Mouse (Mus musculus) stomach, embryonic 14.5 days (tissue): ENCODE measurements around the gene Pcdh19. TPM values are rescaled to one million over a fixed set of nuclear protein-coding genes. Genes with fewer than 3 reads are reported as not detected.

Source experiments
- ATAC-seq: fragments of 200-750 bp; cut with Nextera tagmentation; 2 replicates; pipeline ENCODE4 v1.8.0; 2017; ENCODE audit warnings: low read depth, moderate TSS enrichment; ENCODE audit not compliant: insufficient number of reproducible peaks, insufficient read depth, low FRiP score
- H3K27ac ChIP-seq: fragments of 300-500 bp; sonication (generic); 2 replicates; pipeline ENCODE4 v1.5.1; 2014; ENCODE audit warnings: mild to moderate bottlenecking, low read length, moderate library complexity, mixed read lengths
- H3K27me3 ChIP-seq: fragments of 300-500 bp; sonication (generic); 2 replicates; pipeline ENCODE4 v1.6.1; 2014; ENCODE audit warnings: low read length, control low read depth, mixed read lengths; ENCODE audit not compliant: control insufficient read depth, insufficient read depth
- H3K36me3 ChIP-seq: fragments of 300-500 bp; sonication (generic); 2 replicates; pipeline ENCODE4 v1.6.1; 2014; ENCODE audit warnings: mild to moderate bottlenecking, control low read depth, low read length, moderate library complexity, mixed read lengths; ENCODE audit not compliant: control insufficient read depth, insufficient read depth
- H3K4me1 ChIP-seq: fragments of 300-500 bp; sonication (generic); 2 replicates; pipeline ENCODE4 v1.6.1; 2014; ENCODE audit warnings: low read length, control low read depth, mixed read lengths; ENCODE audit not compliant: control insufficient read depth, insufficient read depth
- H3K4me2 ChIP-seq: fragments of 300-500 bp; sonication (generic); replicated peaks from 2 replicates; pipeline ENCODE4 v1.6.1; 2014; ENCODE audit warnings: low read depth, low read length, control low read depth
- H3K4me3 ChIP-seq: fragments of 300-500 bp; sonication (generic); 2 replicates; pipeline ENCODE4 v1.5.1; 2014; ENCODE audit warnings: low read depth, low read length, control low read depth
- H3K9ac ChIP-seq: fragments of 300-500 bp; sonication (generic); replicated peaks from 2 replicates; pipeline ENCODE4 v1.6.1; 2014; ENCODE audit warnings: low read depth, mild to moderate bottlenecking, control low read depth, low read length, moderate library complexity, mixed read lengths
- H3K9me3 ChIP-seq: fragments of 300-500 bp; sonication (generic); 2 replicates; pipeline ENCODE4 v1.6.1; 2016; ENCODE audit warnings: low read depth, low read length, control low read depth; ENCODE audit not compliant: control insufficient read depth
- WGBS: fragments of 180-500 bp; shearing (Covaris S2); extraction: QIAGEN DNeasy Blood & Tissue Kit; methylation state at CpG from one replicate; pipeline ENCODE4 v1.1.7; 2014; 5-methylcytosine and 5-hydroxymethylcytosine counted together
- polyA plus RNA-seq: library from polyadenylated mRNA; unstranded; fragments of >200 nt; fragmentation: Nextera tagmentation; extraction: Ambion mirVana; gene quantifications from 2 replicates; pipeline ENCODE4 v1.2.1, GENCODE M21; 2014

Pcdh19 gene
- polyA plus RNA-seq, 1 experiment from 2014 or later: 6.9 TPM

DNA sequence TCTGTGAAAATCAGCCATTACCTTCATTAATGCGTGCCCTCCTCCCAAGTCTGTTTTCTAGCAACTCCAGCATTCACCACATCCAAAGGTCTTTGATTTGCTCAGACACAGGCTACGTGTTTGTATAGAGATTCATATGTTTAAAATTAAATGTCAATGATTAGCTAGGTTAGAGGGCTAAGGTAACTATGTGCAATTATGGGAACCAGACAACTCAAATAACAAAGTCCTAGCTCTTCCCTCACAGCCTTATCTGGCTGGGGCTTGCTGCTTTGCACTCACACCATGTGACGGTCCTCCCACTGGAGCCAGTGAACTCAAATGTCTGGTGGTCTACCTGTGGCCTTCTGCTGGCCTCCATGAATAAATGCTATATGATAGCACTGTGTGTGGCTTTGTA lies 38.4 kb downstream of the Pcdh19 start:
- H3K4me3 ChIP-seq: no peak overlapping the region
- ATAC-seq: no peak
- H3K9me3 ChIP-seq: no peaks in the 10 kb centered on the region
- no peaks in the 10 kb centered on the region for H3K4me1 ChIP-seq
- no peak overlapping the region for H3K27ac ChIP-seq
- no peaks in the 10 kb centered on the region for H3K36me3 ChIP-seq
- WGBS: 62% methylated on average over 3 of the region's 3 CpGs
- no peaks in the 10 kb centered on the region for H3K27me3 ChIP-seq
- H3K9ac ChIP-seq: no peak overlapping the region
- no peak overlapping the region for H3K4me2 ChIP-seq

DNA sequence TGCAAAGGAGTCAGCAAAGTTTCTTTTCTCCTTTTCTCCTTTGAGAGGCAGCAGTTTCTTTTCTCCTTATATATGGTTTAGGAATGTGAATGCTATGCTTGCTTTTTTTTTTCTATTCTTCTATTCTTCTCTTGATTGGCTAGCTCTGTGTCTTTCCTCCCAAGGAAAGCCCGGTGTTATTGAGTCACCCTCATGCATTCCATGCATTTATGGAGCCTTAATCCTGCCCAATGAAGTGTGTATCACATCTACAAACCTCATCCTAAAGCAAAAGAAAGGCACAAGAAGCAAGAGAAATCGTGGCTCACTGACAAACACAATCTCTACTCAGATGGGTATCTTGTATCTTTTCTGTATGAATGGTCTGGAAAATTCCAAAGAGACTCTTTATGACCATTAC lies 41.0 kb downstream of the Pcdh19 start:
- Histone ChIP-seq H3K4me1 (no peaks in the 10 kb centered on the region), H3K27ac (no peak overlapping the region), H3K4me2 (no peak overlapping the region), H3K4me3 (no peak overlapping the region), H3K9me3 (no peaks in the 10 kb centered on the region), H3K36me3 (no peaks in the 10 kb centered on the region), H3K27me3 (no peaks in the 10 kb centered on the region), H3K9ac (no peak overlapping the region)
- no peak for ATAC-seq
- WGBS: 60% methylated on average over 2 of the region's 2 CpGs

DNA sequence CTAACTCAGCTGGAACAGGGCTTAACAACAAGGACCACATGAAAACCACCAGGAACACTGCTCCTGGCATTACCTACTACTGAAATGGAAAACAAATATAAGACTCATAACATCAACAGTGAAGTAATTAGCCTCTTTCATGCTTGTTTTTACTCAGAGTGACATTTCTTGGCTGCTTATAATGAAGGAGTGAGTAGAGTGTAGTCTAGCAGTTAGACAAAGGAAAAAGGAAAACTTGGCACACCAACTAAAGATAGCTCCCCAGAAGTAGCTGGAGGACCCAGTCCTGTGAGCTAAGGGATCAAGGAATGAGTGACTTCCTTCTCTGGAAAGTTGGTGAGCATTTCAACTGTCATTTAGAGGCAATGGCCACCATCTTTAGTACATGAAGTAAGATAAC lies 49.3 kb downstream of the Pcdh19 start:
- no peak for ATAC-seq
- H3K4me2 ChIP-seq: no peak overlapping the region
- no peaks in the 10 kb centered on the region for H3K4me1 ChIP-seq
- no peak overlapping the region for H3K4me3 ChIP-seq
- no peak overlapping the region for H3K27ac ChIP-seq
- no peak overlapping the region for H3K9ac ChIP-seq
- no peaks in the 10 kb centered on the region for H3K27me3 ChIP-seq
- H3K9me3 ChIP-seq: no peaks in the 10 kb centered on the region
- H3K36me3 ChIP-seq: no peaks in the 10 kb centered on the region

DNA sequence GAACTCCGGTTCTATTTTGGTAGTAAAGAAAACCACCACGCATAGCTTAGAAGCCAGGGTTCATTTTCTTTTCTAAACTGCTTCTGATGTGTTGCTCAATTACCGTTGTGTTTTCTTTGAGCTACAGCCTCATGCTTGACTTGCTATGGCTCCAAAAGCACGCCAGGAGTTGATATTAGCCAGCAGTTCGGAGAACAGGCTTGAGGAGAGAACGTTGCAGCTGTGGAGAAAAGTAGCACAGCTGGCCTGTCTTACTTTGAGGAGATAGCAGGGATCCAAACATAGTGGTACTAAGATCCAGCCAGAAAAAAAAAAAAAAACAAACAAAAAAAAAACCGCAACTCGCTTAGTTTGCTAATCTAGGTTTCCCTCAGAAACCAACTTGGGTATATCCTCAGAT lies 59.2 kb downstream of the Pcdh19 start:
- H3K9ac ChIP-seq: no peak overlapping the region
- no peaks in the 10 kb centered on the region for H3K36me3 ChIP-seq
- no peak overlapping the region for H3K4me2 ChIP-seq
- H3K27me3 ChIP-seq: no peaks in the 10 kb centered on the region
- no peaks in the 10 kb centered on the region for H3K4me1 ChIP-seq
- no peak overlapping the region for H3K27ac ChIP-seq
- no peak overlapping the region for H3K4me3 ChIP-seq
- ATAC-seq: no peak
- 73% methylated on average over 8 of the region's 8 CpGs for WGBS
- no peaks in the 10 kb centered on the region for H3K9me3 ChIP-seq

DNA sequence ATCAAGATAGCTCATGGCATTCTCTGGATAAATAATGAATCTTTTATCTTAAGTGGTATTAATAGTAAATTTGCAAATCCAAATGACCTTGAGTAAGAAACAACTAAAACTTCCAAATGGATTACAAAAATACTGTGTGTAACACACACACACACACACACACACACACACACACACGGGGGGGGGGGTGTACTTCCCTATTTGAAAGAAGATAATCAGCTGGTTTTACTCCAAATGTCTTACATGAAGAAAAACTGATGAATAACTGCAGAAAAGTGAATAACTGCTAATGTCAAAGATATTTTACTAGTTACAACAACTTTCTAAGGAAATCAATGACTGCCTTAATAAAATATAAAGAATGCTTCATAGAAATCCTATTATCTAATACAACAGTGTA lies 70.6 kb downstream of the Pcdh19 start:
- no peak overlapping the region for H3K4me3 ChIP-seq
- no peaks in the 10 kb centered on the region for H3K27me3 ChIP-seq
- H3K9me3 ChIP-seq: no peaks in the 10 kb centered on the region
- H3K36me3 ChIP-seq: no peaks in the 10 kb centered on the region
- no peak for ATAC-seq
- no peaks in the 10 kb centered on the region for H3K4me1 ChIP-seq
- no peak overlapping the region for H3K27ac ChIP-seq
- H3K4me2 ChIP-seq: no peak overlapping the region
- H3K9ac ChIP-seq: no peak overlapping the region
- 75% methylated on average over 1 of the region's 1 CpGs for WGBS

DNA sequence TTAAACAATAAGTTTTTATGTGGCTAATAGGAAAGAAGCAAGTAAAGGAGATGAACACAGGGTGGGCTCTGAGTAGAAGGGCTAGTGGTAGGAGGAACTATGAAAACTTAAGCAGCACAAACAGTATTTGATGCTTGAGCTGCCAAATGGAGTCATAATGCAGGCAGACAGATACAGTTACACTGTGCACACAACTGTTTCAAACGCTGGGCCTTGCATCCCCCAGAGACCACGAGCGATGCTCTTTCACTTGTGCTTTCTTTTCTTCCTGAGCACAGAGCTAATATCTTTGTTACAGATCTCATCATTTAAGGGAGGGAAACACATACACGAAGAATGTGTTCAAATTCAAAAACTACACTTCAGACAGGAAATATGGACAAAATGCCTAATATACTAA lies 83.0 kb downstream of the Pcdh19 start:
- no peak overlapping the region for H3K4me2 ChIP-seq
- H3K9ac ChIP-seq: no peak overlapping the region
- H3K27me3 ChIP-seq: no peaks in the 10 kb centered on the region
- no peaks in the 10 kb centered on the region for H3K4me1 ChIP-seq
- H3K27ac ChIP-seq: no peak overlapping the region
- WGBS: 72% methylated on average over 4 of the region's 4 CpGs
- no peaks in the 10 kb centered on the region for H3K36me3 ChIP-seq
- H3K4me3 ChIP-seq: no peak overlapping the region
- no peaks in the 10 kb centered on the region for H3K9me3 ChIP-seq
- ATAC-seq: no peak

DNA sequence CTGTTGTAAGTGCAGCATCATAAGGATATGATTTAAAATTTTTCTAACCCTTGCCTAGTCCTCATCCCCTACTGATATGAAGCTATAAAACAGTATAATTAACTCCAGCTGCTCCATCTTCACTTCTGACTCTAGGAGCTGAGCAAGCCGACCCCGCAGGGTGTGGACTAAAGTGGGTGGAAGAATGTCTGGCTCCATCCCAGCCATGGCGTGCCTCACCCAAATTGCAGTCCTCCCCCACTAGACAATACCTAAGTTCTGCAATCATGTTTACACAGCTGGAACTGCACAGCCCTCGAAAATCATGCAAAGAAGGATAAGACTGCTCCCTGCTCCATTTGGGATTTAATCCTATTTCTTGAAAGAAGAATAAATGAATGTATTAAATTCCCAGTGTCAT lies 84.5 kb downstream of the Pcdh19 start:
- Histone ChIP-seq H3K9me3 (no peaks in the 10 kb centered on the region), H3K36me3 (no peaks in the 10 kb centered on the region), H3K4me1 (no peaks in the 10 kb centered on the region), H3K4me2 (no peak overlapping the region), H3K4me3 (no peak overlapping the region), H3K9ac (no peak overlapping the region), H3K27me3 (no peaks in the 10 kb centered on the region), H3K27ac (no peak overlapping the region)
- WGBS: 37% methylated on average over 4 of the region's 4 CpGs
- ATAC-seq: no peak

DNA sequence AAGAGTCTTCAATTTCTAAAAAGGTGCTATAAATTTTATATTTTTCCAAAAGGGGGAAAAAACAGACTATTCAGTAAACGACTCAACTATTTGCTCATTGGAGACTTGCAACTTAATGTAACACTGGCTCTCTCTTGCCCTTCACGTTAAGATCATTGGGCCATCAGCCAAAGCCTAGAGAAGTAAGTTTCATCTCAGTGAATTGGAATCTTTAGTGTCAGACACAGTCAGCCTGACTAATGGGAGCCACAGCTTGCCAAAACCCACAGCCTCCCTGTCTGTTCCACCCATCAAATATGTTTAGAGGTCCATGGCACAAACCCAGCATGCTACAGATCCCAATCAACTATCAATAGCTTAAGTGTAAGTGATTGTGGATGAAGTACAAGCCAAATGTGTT lies 86.7 kb downstream of the Pcdh19 start:
- Histone ChIP-seq H3K27me3 (no peaks in the 10 kb centered on the region), H3K36me3 (no peaks in the 10 kb centered on the region), H3K4me3 (no peak overlapping the region), H3K9me3 (no peaks in the 10 kb centered on the region), H3K27ac (no peak overlapping the region), H3K4me1 (no peaks in the 10 kb centered on the region), H3K9ac (no peak overlapping the region), H3K4me2 (no peak overlapping the region)
- WGBS: 63% methylated on average over 2 of the region's 2 CpGs
- ATAC-seq: no peak

DNA sequence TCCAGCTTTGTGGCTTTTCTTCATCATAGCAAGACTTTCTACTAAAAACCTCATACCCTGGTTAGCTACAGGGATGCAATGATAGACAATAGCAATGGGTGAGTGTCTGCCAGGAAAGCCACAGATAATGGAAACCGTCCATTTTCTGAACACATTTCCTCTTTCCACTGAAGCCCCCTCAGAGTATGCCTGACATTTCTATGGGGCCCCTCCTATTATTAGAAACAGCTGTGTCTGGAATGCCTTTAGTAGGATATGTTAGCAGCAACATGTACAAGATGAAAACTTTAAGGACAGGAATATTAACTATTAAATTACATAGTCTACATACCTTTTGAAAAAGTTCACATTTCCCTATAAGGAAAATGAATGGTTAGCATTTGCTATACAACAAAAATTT lies 87.1 kb downstream of the Pcdh19 start:
- H3K9ac ChIP-seq: no peak overlapping the region
- WGBS: 37% methylated on average over 1 of the region's 1 CpGs
- no peak for ATAC-seq
- H3K4me1 ChIP-seq: no peaks in the 10 kb centered on the region
- no peaks in the 10 kb centered on the region for H3K36me3 ChIP-seq
- no peak overlapping the region for H3K4me3 ChIP-seq
- H3K9me3 ChIP-seq: no peaks in the 10 kb centered on the region
- no peaks in the 10 kb centered on the region for H3K27me3 ChIP-seq
- no peak overlapping the region for H3K4me2 ChIP-seq
- H3K27ac ChIP-seq: no peak overlapping the region
